Mouse (Mus musculus): ENCODE data around the gene Kif19a. TPM values are rescaled to one million over a fixed set of nuclear protein-coding genes. Genes with fewer than 3 reads are reported as not detected.

Gene Kif19a
- polyA plus RNA-seq, 1 experiment, result 3.8 TPM

- peaks cover 17% of the 10 kb centered on the region for H3K4me1 ChIP-seq (ENCODE audit: control insufficient read depth, insufficient read depth, insufficient read length)
- peaks cover 10% of the 10 kb centered on the region for H3K27me3 ChIP-seq (ENCODE audit: control insufficient read depth, insufficient read depth, low read length)
- TF ChIP-seq POLR2A (IDR thresholded peaks at IDR 0.05; ENCODE audit: low read depth, low read length), result no peak
- no peak for TF ChIP-seq CTCF (IDR thresholded peaks at IDR 0.05; ENCODE audit: extremely low read depth, insufficient read depth, insufficient read length, insufficient replicate concordance)
- no peaks in the 10 kb centered on the region for H3K36me3 ChIP-seq (ENCODE audit: control insufficient read depth, insufficient read depth, low read length)
- no peak overlapping the region for H3K27ac ChIP-seq (ENCODE audit: insufficient read depth, low read length)
- no peak overlapping the region for H3K4me3 ChIP-seq (ENCODE audit: extremely low read depth, insufficient read depth, insufficient read length)
- DNase-seq (ENCODE audit: low read depth in 1 of 2, low spot score in 2 of 2), result no peak
- WGBS, result 62% methylated on average over 19 of the region's 19 CpGs
These were observed 28.8 kb downstream of the Kif19a start for GRCm38 (mm10) chr11:114793868-114794545.

DNA sequence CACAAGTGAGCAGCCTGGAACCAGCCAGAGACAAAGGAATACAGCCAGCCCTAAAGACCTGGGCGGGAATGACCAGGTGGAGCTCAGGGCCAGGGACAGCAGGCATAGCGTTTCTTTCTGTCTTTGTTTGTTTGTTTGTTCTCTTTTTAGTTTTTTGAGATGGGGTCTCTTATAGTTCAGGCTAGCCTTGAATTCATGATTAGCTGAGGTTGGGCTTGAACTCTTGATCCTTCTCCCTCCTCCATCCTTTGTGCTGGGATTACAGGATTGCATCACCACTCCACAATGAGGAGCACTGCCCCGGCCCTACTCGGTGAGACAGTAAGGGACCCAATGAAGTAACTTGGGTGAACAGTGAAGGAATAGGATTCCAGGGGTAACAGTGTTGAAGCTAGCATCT is 29.5 kb downstream of the Kif19a start:
- Histone ChIP-seq H3K4me1 (ENCODE audit: control insufficient read depth, insufficient read depth, insufficient read length) (peaks cover 11% of the 10 kb centered on the region), H3K27me3 (ENCODE audit: control insufficient read depth, insufficient read depth, low read length) (peaks cover 10% of the 10 kb centered on the region), H3K36me3 (ENCODE audit: control insufficient read depth, insufficient read depth, low read length) (no peaks in the 10 kb centered on the region), H3K4me3 (ENCODE audit: extremely low read depth, insufficient read depth, insufficient read length) (no peak overlapping the region), H3K27ac (ENCODE audit: insufficient read depth, low read length) (no peak overlapping the region)
- DNase-seq (ENCODE audit: low read depth in 1 of 2, low spot score in 2 of 2), result no peak
- WGBS, result 80% methylated on average over 4 of the region's 4 CpGs
- TF ChIP-seq CTCF (IDR thresholded peaks at IDR 0.05; ENCODE audit: extremely low read depth, insufficient read depth, insufficient read length, insufficient replicate concordance) (no peak), POLR2A (IDR thresholded peaks at IDR 0.05; ENCODE audit: low read depth, low read length) (no peak)

DNA sequence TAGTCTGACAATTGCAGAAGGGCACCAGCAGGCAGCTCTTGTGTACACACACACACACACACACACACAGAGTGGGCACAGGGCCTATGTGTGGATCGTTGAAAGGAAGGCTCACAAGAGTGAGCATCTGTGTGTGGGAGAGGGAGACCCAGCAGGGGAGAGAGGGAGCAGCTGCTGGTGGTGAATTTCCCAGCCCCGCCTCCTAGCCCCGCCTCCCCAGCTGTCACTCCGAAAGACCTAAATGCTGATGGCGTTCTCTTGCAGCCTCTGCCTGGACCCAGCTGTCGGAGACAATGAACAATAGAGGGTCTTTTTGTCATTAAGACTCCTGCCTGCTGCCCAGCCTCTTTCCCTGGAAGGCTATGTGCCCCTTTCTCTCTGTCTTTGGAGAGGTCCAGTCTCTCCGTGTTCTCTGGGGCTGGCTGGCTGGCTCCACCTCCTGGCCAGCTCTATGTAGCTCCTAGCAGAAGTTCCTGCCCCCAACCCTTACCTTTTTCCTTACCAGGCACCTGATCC is 30.1 kb downstream of the Kif19a start:
- H3K4me1 ChIP-seq (ENCODE audit: control insufficient read depth, insufficient read depth, insufficient read length), result peaks cover 11% of the 10 kb centered on the region
- H3K27ac ChIP-seq (ENCODE audit: insufficient read depth, low read length), result no peak overlapping the region
- WGBS, result 7% methylated on average over 7 of the region's 7 CpGs
- peaks cover 10% of the 10 kb centered on the region for H3K27me3 ChIP-seq (ENCODE audit: control insufficient read depth, insufficient read depth, low read length)
- peak overlapping the region; percentile 51; the same call in 1 of the 2 replicates for H3K4me3 ChIP-seq (ENCODE audit: extremely low read depth, insufficient read depth, insufficient read length)
- peak in 1 of 2 experiments; percentile 21 for DNase-seq (ENCODE audit: low read depth in 1 of 2, low spot score in 2 of 2)
- no peaks in the 10 kb centered on the region for H3K36me3 ChIP-seq (ENCODE audit: control insufficient read depth, insufficient read depth, low read length)
- TF ChIP-seq POLR2A (IDR thresholded peaks at IDR 0.05; ENCODE audit: low read depth, low read length), result no peak
- TF ChIP-seq CTCF (IDR thresholded peaks at IDR 0.05; ENCODE audit: extremely low read depth, insufficient read depth, insufficient read length, insufficient replicate concordance), result peak; percentile 27; the same call in 1 of the 2 replicates

GRCm38 (mm10) chr11:114795848-114796322 is 30.7 kb downstream of the Kif19a start, which contains the start of gene Btbd17:
Gene Btbd17, minus strand, starts transcription at chr11:114795945.
- H3K4me3 ChIP-seq (ENCODE audit: extremely low read depth, insufficient read depth, insufficient read length), result peak within 1 kb of the TSS; percentile 51; the same call in 1 of the 2 replicates
- H3K27ac ChIP-seq (ENCODE audit: insufficient read depth, low read length), result no peak within 1 kb of the TSS
- H3K27me3 ChIP-seq (ENCODE audit: control insufficient read depth, insufficient read depth, low read length), result peaks cover 6% of the 10 kb centered on the region
- no peak for TF ChIP-seq POLR2A (IDR thresholded peaks at IDR 0.05; ENCODE audit: low read depth, low read length)
- TF ChIP-seq CTCF (IDR thresholded peaks at IDR 0.05; ENCODE audit: extremely low read depth, insufficient read depth, insufficient read length, insufficient replicate concordance), result no peak
- WGBS, result 41% methylated on average over 4 of the region's 4 CpGs
- H3K36me3 ChIP-seq (ENCODE audit: control insufficient read depth, insufficient read depth, low read length), result no peaks in the 10 kb centered on the region
- no peak for DNase-seq (ENCODE audit: low read depth in 1 of 2, low spot score in 2 of 2)
- peaks cover 11% of the 10 kb centered on the region for H3K4me1 ChIP-seq (ENCODE audit: control insufficient read depth, insufficient read depth, insufficient read length)

- H3K36me3 ChIP-seq (ENCODE audit: control insufficient read depth, insufficient read depth, low read length), result no peaks in the 10 kb centered on the region
- no peaks in the 10 kb centered on the region; the same call in none of the 2 replicates for H3K27me3 ChIP-seq (ENCODE audit: control insufficient read depth, insufficient read depth, low read length)
- H3K27ac ChIP-seq (ENCODE audit: insufficient read depth, low read length), result no peak overlapping the region
- DNase-seq (ENCODE audit: low read depth in 1 of 2, low spot score in 2 of 2), result no peak
- H3K4me3 ChIP-seq (ENCODE audit: extremely low read depth, insufficient read depth, insufficient read length), result no peak overlapping the region
- TF ChIP-seq POLR2A (IDR thresholded peaks at IDR 0.05; ENCODE audit: low read depth, low read length), result no peak
- no peak for TF ChIP-seq CTCF (IDR thresholded peaks at IDR 0.05; ENCODE audit: extremely low read depth, insufficient read depth, insufficient read length, insufficient replicate concordance)
- WGBS, result 89% methylated on average over 7 of the region's 7 CpGs
- H3K4me1 ChIP-seq (ENCODE audit: control insufficient read depth, insufficient read depth, insufficient read length), result peaks cover 2% of the 10 kb centered on the region
These were observed 32.0 kb downstream of the Kif19a start for GRCm38 (mm10) chr11:114797176-114797575.

DNA sequence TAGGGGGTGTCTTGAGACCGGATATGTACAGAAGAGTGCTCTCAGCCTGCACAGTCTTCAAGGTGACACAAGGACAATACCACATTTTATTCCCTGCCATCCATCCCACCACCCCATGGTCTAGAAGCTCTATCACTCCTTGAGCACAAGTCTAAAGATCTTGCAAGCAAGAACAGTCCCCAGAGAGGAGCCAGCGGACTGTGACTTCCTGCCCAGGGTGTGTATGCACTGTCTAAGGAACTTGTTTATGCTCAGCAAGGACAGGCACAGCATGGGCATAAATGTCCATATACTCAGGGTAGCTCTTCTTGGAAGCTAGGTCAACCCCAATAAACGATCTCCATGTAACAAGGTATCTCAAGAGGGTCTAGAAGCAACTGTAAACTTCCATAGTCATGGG is 32.8 kb downstream of the Kif19a start:
- WGBS, result 55% methylated on average over 3 of the region's 3 CpGs
- H3K36me3 ChIP-seq (ENCODE audit: control insufficient read depth, insufficient read depth, low read length), result no peaks in the 10 kb centered on the region
- H3K27ac ChIP-seq (ENCODE audit: insufficient read depth, low read length), result no peak overlapping the region
- DNase-seq (ENCODE audit: low read depth in 1 of 2, low spot score in 2 of 2), result peak in 1 of 2 experiments; percentile 48
- H3K4me3 ChIP-seq (ENCODE audit: extremely low read depth, insufficient read depth, insufficient read length), result no peak overlapping the region
- TF ChIP-seq POLR2A (IDR thresholded peaks at IDR 0.05; ENCODE audit: low read depth, low read length), result no peak
- no peaks in the 10 kb centered on the region; the same call in 1 of the 2 replicates for H3K4me1 ChIP-seq (ENCODE audit: control insufficient read depth, insufficient read depth, insufficient read length)
- no peaks in the 10 kb centered on the region; the same call in 1 of the 2 replicates for H3K27me3 ChIP-seq (ENCODE audit: control insufficient read depth, insufficient read depth, low read length)

GRCm38 (mm10) chr11:114798624-114799023 is 33.4 kb downstream of the Kif19a start, which contains the start of gene Gpr142:
Gene Gpr142, plus strand, starts transcription at chr11:114798924.
- Histone ChIP-seq H3K27ac (ENCODE audit: insufficient read depth, low read length) (no peak within 1 kb of the TSS), H3K27me3 (ENCODE audit: control insufficient read depth, insufficient read depth, low read length) (no peaks in the 10 kb centered on the region), H3K4me1 (ENCODE audit: control insufficient read depth, insufficient read depth, insufficient read length) (no peaks in the 10 kb centered on the region; the same call in 1 of the 2 replicates), H3K4me3 (ENCODE audit: extremely low read depth, insufficient read depth, insufficient read length) (no peak within 1 kb of the TSS), H3K36me3 (ENCODE audit: control insufficient read depth, insufficient read depth, low read length) (no peaks in the 10 kb centered on the region)
- 92% methylated on average over 3 of the region's 3 CpGs for WGBS
- TF ChIP-seq CTCF (IDR thresholded peaks at IDR 0.05; ENCODE audit: extremely low read depth, insufficient read depth, insufficient read length, insufficient replicate concordance), result no peak
- no peak for TF ChIP-seq POLR2A (IDR thresholded peaks at IDR 0.05; ENCODE audit: low read depth, low read length)
- DNase-seq (ENCODE audit: low read depth in 1 of 2, low spot score in 2 of 2), result no peak
